Mouse (Mus musculus) adrenal gland, postnatal 4 days (tissue): ENCODE results near the gene Cald1. TPM values are rescaled to one million over a fixed set of nuclear protein-coding genes. Genes with fewer than 3 reads are reported as not detected.

Experiments used
- DNase-seq, 2 experiments: peaks; one replicate each; pipeline ENCODE4 v3.0.0; 2021 to 2022; ENCODE audit warnings: low spot score in 2 of 2, mixed read lengths in 2 of 2
- total RNA-seq, 2 experiments: library from RNA; stranded (reverse); gene quantifications; 2 replicates each; pipeline ENCODE4 v1.2.3; 2021

Cald1 gene
- total RNA-seq, 2 experiments from 2014 or later, result 109 to 124 TPM

DNA sequence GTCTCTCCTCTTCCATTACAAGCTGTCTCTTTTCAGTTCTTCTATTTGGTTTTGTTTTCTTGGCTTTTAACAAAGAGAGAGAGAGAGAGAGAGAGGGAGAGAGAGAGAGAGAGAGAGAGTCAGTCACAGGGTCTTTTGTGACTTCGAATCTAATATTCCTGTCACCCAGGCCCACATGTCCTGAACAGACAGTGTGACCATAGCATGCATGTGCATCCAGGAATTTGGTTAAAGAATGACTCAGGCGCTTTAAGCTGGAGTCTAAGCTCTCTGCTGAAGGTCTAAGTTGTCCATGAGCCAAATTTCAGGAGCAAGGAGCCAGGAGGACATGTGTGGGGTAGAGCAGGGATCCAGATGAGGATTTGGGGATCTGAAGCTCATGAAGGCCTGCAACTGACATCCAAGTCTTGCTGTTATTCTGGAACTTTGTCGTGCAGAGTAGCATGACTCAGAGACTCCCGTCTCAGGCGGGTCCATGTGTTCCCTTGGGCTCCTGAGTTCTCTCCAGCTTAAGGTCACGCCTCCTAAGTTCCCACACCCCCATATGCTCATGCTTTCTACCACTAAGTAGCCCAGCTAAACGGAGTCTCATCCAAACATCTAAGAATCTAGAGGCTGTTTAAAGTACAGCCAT, 152.3 kb downstream of the Cald1 start:
- no peak for DNase-seq

GRCm38 (mm10) chr6:34751625-34752024, 153.3 kb downstream of the Cald1 start:
- DNase-seq, result no peak

- DNase-seq, result peak in 1 of 2 experiments; percentile 20
These were observed 156.1 kb downstream of the Cald1 start for GRCm38 (mm10) chr6:34754448-34754847.

GRCm38 (mm10) chr6:34758340-34758739, 160.0 kb downstream of the Cald1 start:
- no peak for DNase-seq

- peak in 1 of 2 experiments; percentile 14 for DNase-seq
These were observed 161.7 kb downstream of the Cald1 start for GRCm38 (mm10) chr6:34760023-34760422.

- no peak for DNase-seq
These were observed 167.4 kb downstream of the Cald1 start for GRCm38 (mm10) chr6:34765721-34766120.

GRCm38 (mm10) chr6:34769984-34770383, 171.7 kb downstream of the Cald1 start:
- no peak for DNase-seq

- no peak for DNase-seq
These were observed 172.2 kb downstream of the Cald1 start for GRCm38 (mm10) chr6:34770491-34770890.

- no peak for DNase-seq
These were observed 178.1 kb downstream of the Cald1 start for GRCm38 (mm10) chr6:34776396-34776795.

GRCm38 (mm10) chr6:34777094-34777493, 178.8 kb downstream of the Cald1 start:
- DNase-seq, result no peak

DNA sequence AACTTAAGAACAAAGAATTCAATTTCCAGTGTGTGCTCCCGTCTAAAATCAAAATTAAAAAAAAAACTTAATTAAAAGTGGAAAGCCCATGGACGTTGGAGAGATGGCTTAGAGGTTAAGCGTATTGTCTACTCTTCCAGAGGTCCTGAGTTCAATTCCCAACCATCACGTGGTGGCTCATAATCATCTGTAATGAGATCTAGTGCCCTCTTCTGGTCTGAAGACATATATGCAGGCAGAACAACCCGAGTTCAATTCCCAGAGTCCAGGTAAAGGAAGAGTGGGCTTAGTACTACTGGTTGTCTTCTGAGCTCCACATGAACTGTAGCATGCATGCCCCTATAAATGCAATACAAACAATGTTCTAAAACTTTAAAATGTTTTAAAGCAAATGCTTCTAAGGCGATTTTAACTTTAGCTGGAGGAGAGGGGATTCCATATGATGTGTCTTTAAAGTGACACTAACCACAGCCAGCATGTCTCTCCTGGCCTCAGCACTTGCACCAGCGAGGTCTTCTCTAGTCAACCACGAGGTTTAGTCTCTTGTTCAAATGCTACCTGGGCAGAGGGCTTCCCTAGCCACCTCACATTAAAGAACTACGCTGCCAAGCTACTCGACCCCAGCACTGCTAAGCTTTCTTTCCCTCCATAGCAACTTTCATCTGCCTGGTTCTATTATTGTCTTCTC, 179.8 kb downstream of the Cald1 start:
- DNase-seq, result no peak

DNA sequence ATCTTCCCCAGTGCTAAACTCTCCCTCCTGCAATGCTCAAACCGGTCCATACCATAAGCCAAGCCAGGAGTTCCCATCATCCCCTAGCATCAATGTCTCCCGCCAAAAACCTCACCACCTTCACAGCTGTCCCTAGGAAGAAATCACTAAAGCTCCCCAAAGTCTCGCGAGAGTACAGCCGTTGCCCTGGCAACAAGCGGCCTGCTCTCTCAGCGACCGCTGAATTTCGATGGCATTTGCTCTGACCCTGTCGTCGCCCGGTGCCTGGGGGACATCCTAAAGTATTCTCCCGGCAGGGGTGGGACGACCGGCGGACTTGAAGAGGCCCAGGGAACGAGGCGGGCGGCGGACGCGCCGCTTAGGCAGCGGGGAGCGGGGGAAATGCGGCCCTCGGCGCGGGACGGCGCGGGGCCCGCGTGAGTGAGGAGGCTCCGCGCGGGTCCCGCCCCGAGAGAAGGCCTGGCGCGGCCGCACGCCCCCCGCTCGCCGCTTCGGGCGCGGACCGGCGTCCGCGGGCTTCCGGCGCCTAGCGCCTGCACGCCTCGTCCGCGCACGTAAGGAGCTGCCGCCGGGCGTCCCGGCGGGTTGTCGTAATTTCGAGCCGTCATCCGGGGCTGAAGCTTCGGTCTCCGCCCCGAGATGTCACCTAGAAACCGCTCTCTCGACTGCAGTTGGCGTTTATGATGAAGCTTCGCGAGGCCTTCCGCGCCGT, 182.1 kb downstream of the Cald1 start, which contains the start of gene Agbl3:
Gene Agbl3, plus strand, starts transcription at position 202 of the 712 bp plus-strand sequence.
- peak; percentile 93 for DNase-seq

GRCm38 (mm10) chr6:34780943-34781289, 182.6 kb downstream of the Cald1 start:
- no peak for DNase-seq

GRCm38 (mm10) chr6:34782493-34782892, 184.2 kb downstream of the Cald1 start:
- no peak for DNase-seq

DNA sequence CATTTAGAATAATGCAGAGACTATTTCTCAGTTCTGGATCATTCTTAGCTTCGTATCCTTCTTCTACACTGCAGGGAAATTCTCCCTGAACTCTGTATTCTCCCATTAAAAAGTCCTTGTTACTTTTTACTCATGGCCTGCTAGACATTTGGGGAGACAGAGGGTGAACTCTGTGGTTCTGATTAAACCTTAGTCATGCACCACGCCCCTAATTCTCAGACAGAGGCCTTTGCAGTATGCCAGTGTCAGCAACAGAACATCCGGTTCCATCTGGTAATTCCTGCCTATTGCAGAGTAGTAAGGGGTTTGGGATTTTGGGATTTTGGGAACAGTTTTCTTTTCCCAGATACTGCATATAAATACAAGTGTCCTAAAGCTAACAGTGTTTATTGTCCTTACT, 198.6 kb downstream of the Cald1 start:
- no peak for DNase-seq

- DNase-seq, result no peak
These were observed 199.6 kb downstream of the Cald1 start for GRCm38 (mm10) chr6:34797887-34798286.

- no peak for DNase-seq
These were observed 207.3 kb downstream of the Cald1 start for GRCm38 (mm10) chr6:34805582-34805981.

- DNase-seq, result no peak
These were observed 212.4 kb downstream of the Cald1 start for GRCm38 (mm10) chr6:34810651-34811050.

GRCm38 (mm10) chr6:34824406-34824805, 226.1 kb downstream of the Cald1 start:
- DNase-seq, result no peak
